Mouse (Mus musculus): ENCODE measurements around the gene Gramd1b. TPM values are rescaled to one million over a fixed set of nuclear protein-coding genes. Genes with fewer than 3 reads are reported as not detected.

The Gramd1b gene
- polyA plus RNA-seq, 1 experiment from 2014 or later, result 2.4 TPM

DNA sequence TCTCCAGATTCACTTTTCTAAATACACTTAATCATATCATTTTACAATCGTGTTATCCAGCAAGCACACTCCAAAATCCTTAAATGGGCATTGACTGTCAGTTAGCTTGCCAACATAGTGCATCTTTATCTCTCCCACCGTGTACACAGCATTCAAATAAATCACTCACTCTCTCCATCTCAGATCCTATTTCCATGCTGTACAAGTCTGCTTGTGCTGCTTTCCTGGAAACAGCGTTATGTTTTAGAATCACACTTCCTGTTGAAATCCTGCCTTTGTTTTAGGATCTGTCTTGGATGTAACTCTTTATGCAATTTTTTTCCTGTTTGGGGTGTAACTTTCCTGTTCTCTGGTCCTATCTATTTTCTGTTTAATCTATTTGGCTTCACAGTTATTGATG, 278.7 kb downstream of the Gramd1b start:
- Histone ChIP-seq H3K9me3 (no peaks in the 10 kb centered on the region), H3K4me3 (no peak overlapping the region), H3K36me3 (replicated peaks) (no peaks in the 10 kb centered on the region), H3K4me1 (no peaks in the 10 kb centered on the region), H3K27ac (replicated peaks) (no peak overlapping the region), H3K27me3 (replicated peaks; ENCODE audit: low read depth, poor library complexity, severe bottlenecking) (no peaks in the 10 kb centered on the region)
- 82% methylated on average over 3 of the region's 3 CpGs for WGBS
- DNase-seq (ENCODE audit: low spot score), result no peak

DNA sequence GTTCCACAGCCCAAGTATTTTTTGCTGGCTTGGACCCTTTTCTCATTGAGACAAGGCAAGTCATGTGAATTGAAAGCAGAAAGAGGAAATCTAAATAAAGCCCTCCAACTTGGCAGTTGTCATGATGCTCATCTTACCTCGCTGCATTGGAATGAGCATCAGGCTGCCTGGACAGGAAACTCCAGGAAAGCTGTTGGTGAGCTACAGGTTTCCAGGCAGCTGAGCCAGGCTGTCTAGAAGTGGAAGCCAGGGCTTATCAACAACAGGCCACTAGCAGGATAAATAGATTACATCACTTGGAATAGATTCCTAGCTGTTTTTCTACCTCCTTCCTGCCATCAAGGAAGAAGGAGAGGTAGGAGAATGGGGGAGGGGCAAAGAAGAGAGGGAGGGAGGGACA, 282.1 kb downstream of the Gramd1b start:
- H3K4me1 ChIP-seq, result no peaks in the 10 kb centered on the region
- H3K9me3 ChIP-seq, result no peaks in the 10 kb centered on the region
- DNase-seq (ENCODE audit: low spot score), result no peak
- 72% methylated on average over 1 of the region's 1 CpGs for WGBS
- no peak overlapping the region for H3K27ac ChIP-seq (replicated peaks)
- no peaks in the 10 kb centered on the region for H3K36me3 ChIP-seq (replicated peaks)
- no peaks in the 10 kb centered on the region for H3K27me3 ChIP-seq (replicated peaks; ENCODE audit: low read depth, poor library complexity, severe bottlenecking)
- no peak overlapping the region for H3K4me3 ChIP-seq

DNA sequence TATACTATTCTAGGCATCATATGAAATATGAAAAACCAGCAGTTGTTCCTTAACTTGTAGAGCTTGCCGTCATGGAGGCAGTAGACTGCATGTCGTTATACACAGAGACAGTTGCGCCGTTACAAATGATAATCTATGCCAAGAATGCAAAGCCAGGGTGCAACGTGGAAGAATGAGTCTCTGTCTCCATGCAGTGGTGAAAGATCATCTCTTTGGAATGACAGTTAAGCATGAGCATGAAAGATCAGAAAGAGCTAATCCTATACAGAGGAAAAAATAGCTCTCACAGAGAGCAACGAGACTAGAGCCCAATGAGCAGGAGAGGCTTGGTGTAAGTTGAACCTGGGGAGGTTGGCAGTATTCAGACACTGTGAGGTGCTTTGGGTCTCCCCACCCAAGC, 284.5 kb downstream of the Gramd1b start:
- DNase-seq (ENCODE audit: low spot score), result no peak
- no peak overlapping the region for H3K27ac ChIP-seq (replicated peaks)
- peaks cover 7% of the 10 kb centered on the region for H3K4me1 ChIP-seq
- no peak overlapping the region for H3K4me3 ChIP-seq
- H3K9me3 ChIP-seq, result no peaks in the 10 kb centered on the region
- H3K27me3 ChIP-seq (replicated peaks; ENCODE audit: low read depth, poor library complexity, severe bottlenecking), result no peaks in the 10 kb centered on the region
- whole genome bisulfite sequencing, result 84% methylated on average over 6 of the region's 6 CpGs
- no peaks in the 10 kb centered on the region for H3K36me3 ChIP-seq (replicated peaks)

DNA sequence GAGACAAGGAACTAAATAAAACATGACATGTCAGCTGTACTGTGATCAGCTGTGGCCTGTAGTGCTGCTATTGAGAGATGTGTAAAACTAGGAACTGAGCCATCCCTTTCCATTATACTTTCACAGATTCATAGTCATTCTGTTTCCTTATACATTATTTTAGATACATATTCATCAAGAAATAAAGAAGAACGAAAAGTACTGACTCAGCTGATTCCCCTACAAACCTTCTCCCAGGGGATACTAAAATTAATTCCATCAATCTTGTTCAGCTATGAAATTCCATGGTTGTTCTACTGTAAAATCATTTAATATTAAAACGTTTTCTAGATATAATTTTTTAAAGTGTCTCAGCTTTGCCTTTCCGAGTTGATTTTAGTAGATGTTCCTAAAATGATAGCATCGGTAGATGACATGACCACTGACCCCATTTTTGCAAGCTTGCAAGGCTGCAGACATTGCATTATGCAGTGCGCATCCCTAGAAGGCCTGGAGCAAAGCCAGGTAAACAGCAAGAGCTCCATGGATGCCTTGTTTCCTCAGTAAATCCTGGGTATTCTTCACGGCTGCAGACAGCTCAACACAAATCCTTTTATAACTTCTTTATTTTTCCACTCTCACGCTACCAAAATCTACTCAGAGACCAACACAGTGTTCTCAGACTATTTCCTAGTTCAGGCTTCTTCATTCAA, 285.1 kb downstream of the Gramd1b start:
- 89% methylated on average over 7 of the region's 7 CpGs for WGBS
- no peak overlapping the region for H3K4me3 ChIP-seq
- DNase-seq (ENCODE audit: low spot score), result no peak
- H3K9me3 ChIP-seq, result no peaks in the 10 kb centered on the region
- peaks cover 5% of the 10 kb centered on the region for H3K27me3 ChIP-seq (replicated peaks; ENCODE audit: low read depth, poor library complexity, severe bottlenecking)
- H3K27ac ChIP-seq (replicated peaks), result no peak overlapping the region
- peaks cover 12% of the 10 kb centered on the region for H3K4me1 ChIP-seq
- no peaks in the 10 kb centered on the region for H3K36me3 ChIP-seq (replicated peaks)

DNA sequence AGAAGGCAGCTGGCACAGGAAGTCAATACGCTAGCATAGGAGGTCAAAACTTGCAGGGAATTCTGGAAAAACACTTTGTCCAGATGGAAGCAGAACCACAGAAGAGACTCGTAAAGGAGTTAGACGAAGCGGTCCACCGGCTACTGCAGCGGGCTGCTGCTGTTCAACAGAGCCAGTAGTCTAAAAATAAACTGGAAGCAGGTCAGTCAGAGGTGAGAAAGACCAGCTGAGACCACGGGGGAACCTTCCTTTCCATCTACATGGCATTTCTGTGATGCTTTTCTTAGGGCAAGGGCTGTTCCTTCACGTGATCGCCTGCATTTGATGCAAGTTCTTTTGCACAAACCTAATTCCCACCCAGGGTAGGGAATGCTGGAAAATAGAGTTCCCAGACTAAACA, 285.7 kb downstream of the Gramd1b start:
- H3K27ac ChIP-seq (replicated peaks), result no peak overlapping the region
- no peak overlapping the region for H3K4me3 ChIP-seq
- H3K9me3 ChIP-seq, result no peaks in the 10 kb centered on the region
- no peak for DNase-seq (ENCODE audit: low spot score)
- peaks cover 14% of the 10 kb centered on the region for H3K4me1 ChIP-seq
- 78% methylated on average over 9 of the region's 9 CpGs for WGBS
- peaks cover 11% of the 10 kb centered on the region for H3K27me3 ChIP-seq (replicated peaks; ENCODE audit: low read depth, poor library complexity, severe bottlenecking)
- no peaks in the 10 kb centered on the region for H3K36me3 ChIP-seq (replicated peaks)

Other genes with a start within 250 kb of the Gramd1b start
- gene Gm21915, start 139.2 kb upstream of the Gramd1b start, polyA plus RNA-seq (2016; fragmentation: Nextera tagmentation; extraction: Ambion mirVana), result not detected in 2 replicates
- gene Clmp, start 154.6 kb upstream of the Gramd1b start, polyA plus RNA-seq (2016; fragmentation: Nextera tagmentation; extraction: Ambion mirVana), result 35.5 and 45.6 TPM in 2 replicates

Data from embryonic facial prominence, embryonic 10.5 days (tissue).